Mouse (Mus musculus) thymus, postnatal 0 days (tissue): ENCODE data around the gene Igbp1. TPM values are rescaled to one million over a fixed set of nuclear protein-coding genes. Genes with fewer than 3 reads are reported as not detected.
A peak's percentile ranks its signal among the peaks of the same experiment; 100 is the strongest.

ENCODE experiments used
- DNase-seq: peaks from one replicate; pipeline ENCODE4 v3.0.0-alpha.2; 2015; ENCODE audit warnings: low spot score
- polyA plus RNA-seq: library from polyadenylated mRNA; unstranded; fragments of >200 nt; fragmentation: Nextera tagmentation; extraction: Ambion mirVana; gene quantifications from 2 replicates; pipeline ENCODE4 v1.2.1, GENCODE M21; 2015

Gene Igbp1
- 40.6 and 42.3 TPM in 2 replicates for polyA plus RNA-seq

DNA sequence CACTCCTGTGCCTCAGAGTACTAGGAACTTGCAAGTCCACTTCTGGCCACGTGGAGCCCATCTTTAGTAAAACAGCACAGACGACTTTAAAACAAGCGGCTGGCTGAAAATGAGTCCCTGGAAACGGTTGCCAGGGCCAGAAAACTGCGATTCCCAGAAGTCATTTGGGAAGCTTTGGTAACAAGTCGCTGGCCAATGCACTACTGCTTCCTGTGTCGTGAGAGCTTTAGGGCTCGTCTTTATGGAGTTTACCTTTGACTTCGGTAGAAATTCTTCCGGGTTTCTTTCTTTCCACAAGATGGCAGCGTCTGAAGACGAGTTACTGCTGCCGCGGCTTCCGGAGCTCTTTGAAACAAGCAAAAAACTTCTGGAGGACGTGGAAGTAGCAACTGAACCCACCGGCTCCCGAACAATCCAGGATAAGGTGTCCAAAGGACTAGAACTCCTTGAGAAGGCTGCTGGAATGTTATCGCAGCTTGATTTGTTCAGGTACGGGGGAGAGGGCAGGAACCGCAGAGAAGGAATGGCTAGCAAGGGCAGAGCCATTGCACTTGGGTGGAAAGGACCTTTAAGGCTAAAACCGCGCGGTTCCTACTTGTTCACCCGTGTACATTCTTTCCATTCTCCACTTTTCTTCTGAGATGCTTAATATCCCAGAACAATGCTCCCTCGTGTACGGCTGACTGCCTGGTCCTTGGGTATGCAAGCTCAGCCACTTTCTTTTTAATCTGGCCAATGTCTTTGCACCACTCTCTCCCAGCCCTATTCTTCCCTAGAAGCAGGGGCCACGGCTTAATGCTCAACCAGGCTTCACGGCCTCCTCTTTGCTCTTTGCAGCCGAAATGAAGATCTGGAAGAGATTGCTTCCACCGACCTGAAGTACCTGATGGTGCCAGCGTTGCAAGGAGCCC, at the start of gene Igbp1:
Igbp1 (plus strand) TSS at position 224 of the 911 bp plus-strand sequence.
- peak; percentile 78 for DNase-seq

DNA sequence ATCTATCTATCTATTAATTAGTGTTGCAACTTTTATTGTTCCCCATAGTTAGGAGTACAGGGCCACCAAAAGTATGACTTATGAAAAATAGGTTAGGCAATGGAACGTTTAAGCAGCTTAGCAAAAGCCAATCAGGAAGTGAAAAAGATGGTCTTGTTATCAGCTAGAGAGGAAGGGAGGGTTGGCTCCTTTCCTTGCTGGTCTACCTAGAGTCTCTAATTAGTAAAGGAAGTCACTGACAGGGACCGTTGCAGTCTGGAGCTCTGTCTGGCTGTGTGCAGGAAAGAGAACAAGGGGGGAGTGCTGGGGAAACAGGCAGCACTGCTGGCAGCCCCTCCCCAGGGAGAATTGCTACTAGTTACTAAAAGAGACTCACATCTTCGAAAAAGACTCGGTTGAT, 26.0 kb upstream of the Igbp1 start:
- DNase-seq: no peak

DNA sequence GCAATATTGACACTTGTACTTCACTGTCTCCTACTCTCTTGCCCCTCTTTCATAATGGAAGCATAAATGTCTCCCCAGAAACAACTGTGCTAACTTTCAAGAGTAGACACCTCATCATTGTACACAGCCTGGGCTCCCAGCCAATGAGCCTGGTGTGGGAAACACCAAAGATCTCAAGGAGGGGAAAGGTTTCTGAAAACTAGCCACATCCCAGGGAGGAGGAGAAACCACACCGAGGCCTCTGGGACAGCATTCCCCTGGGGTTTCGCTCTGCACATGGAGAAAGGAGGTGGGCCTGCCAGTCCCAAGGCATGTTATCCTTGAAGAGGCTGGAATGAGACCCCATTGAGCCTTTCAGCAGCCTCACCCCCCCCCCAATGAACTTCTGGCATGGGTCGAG, 24.0 kb upstream of the Igbp1 start:
- no peak for DNase-seq

GRCm38 (mm10) chrX:100471491-100471890, 22.6 kb upstream of the Igbp1 start:
- DNase-seq: no peak

- DNase-seq: no peak
Observed at GRCm38 (mm10) chrX:100475569-100476223, 18.4 kb upstream of the Igbp1 start.

GRCm38 (mm10) chrX:100480317-100480716, 13.8 kb upstream of the Igbp1 start:
- peak; percentile 61 for DNase-seq

DNA sequence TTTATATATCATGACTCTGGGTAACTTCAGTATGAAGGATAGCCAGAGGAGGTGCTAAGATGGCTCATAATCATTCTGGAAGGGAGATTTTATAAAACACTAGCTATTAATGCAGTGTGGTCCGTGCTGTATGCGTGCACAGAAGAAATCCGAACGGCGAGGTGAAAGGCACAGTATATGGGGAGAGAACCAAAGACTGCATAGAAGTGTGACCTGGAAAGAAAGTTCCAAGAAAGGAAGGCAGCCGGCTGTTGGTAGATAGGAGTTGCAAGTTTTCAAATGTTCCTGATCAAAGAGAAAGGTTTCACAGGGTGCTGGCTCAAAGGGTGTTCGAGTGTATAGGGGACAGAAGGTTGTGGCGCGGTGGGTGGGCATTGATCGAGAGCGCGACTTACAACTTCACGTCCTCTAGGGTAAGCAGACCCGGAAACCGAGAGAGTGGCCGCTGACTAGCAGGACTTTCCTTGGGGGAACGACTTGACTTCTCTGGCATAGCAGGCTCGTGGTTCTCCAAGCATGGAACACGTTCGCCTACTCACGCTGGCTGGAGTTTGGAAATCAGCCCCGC, 507 bp upstream of the Igbp1 start:
- no peak for DNase-seq

- DNase-seq: no peak
Observed at GRCm38 (mm10) chrX:100504175-100504851, 10.2 kb downstream of the Igbp1 start.

- DNase-seq: no peak
Observed at GRCm38 (mm10) chrX:100508164-100508563, 14.1 kb downstream of the Igbp1 start.

- no peak for DNase-seq
Observed at GRCm38 (mm10) chrX:100509921-100510320, 15.8 kb downstream of the Igbp1 start.

DNA sequence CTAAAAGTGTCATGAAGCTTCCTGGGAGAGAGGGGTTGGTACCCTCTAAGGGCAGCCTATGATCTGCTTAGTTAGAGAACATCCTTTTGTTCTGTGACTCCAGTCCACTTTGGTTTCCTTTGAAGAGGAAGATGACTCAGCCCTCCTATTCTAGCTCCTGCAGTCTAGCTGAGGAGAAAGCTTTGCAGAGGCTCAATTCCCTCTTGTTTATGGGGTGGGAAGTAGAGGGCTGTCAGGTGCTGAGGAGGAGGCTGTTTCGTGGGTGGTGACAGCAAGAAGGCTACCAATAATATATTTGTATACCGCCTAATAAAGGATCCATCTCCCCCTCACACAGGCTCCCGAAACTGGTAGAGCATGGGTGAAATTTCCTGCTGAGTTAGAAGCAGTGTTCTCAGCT, 22.6 kb downstream of the Igbp1 start:
- DNase-seq: no peak

DNA sequence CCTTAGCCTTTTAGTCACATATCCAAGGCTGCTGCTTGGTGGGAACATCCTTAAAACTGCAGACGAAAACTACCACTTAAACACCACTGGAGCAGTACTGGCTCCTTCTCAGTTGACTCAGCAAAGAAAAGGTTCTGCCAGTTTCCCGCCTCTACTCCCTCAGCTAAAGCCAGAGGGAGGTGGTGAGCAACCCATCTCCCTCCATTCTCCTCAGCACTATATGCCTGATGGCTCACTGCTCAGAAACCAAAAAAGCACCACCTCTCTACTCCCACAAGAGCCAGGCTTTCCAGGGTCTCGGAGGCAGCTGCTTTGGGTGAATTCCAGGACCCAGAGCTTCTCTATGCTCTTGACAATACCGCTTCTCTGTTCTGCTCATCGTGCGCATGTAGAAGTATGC, 23.5 kb downstream of the Igbp1 start:
- DNase-seq: no peak

GRCm38 (mm10) chrX:100518532-100518931, 24.4 kb downstream of the Igbp1 start:
- DNase-seq: no peak

- no peak for DNase-seq
Observed at GRCm38 (mm10) chrX:100524471-100524870, 30.4 kb downstream of the Igbp1 start, which contains the start of gene Dgat2l6. Gene Dgat2l6 (plus strand): TSS chrX:100524838.

- DNase-seq: no peak
Observed at GRCm38 (mm10) chrX:100556026-100556425, 61.9 kb downstream of the Igbp1 start.

DNA sequence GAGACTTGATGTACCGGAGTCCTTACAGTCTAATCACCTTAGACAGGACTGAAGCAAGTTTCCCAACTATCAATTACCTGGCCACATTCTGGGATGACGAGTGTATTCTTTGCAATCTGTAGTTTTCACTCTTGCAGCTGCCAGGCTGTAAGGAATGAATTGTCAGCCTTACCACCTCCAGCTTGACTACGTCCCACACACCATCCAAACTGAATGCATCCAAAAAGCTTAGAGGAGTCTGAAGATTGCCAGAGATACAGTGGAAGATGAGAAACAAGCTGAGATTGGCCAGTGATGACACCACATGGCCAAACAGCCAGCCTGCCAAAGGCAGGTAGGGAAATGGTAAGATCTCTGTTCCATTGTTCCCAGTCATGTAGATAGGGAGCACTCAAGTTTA, 71.6 kb downstream of the Igbp1 start:
- DNase-seq: no peak

Other genes starting within 250 kb of the Igbp1 start
- not detected in 2 replicates for gene Otud6a, start 65.3 kb upstream of the Igbp1 start, polyA plus RNA-seq
- 0.40 and 0.63 TPM in 2 replicates for gene Awat2, start 51.6 kb upstream of the Igbp1 start, polyA plus RNA-seq
- gene Dgat2l6, start 30.5 kb downstream of the Igbp1 start, polyA plus RNA-seq: not detected in 2 replicates
- gene Awat1, start 78.0 kb downstream of the Igbp1 start, polyA plus RNA-seq: 0.09 TPM in 1 of 2 replicates, not detected in the other
- gene P2ry4, start 100.6 kb downstream of the Igbp1 start, polyA plus RNA-seq: 0.03 TPM in 1 of 2 replicates, not detected in the other
- not detected in 2 replicates for gene Arr3, start 111.2 kb downstream of the Igbp1 start, polyA plus RNA-seq
- gene Kif4, start 131.4 kb downstream of the Igbp1 start, polyA plus RNA-seq: 21.7 and 22.0 TPM in 2 replicates
- gene Pdzd11, start 132.3 kb downstream of the Igbp1 start, polyA plus RNA-seq: 84.8 and 91.9 TPM in 2 replicates
- 0.23 and 0.37 TPM in 2 replicates for gene Gdpd2, start 235.6 kb downstream of the Igbp1 start, polyA plus RNA-seq